Mouse (Mus musculus) thymus, adult 2 months (tissue): ENCODE measurements around the gene Ttc8. TPM values are rescaled to one million over a fixed set of nuclear protein-coding genes. Genes with fewer than 3 reads are reported as not detected.
A peak's percentile ranks its signal among the peaks of the same experiment; 100 is the strongest.

Source experiments
- DNase-seq: peaks from one replicate; pipeline ENCODE4 v3.0.0; 2021
- H3K27ac ChIP-seq: fragments of 200-500 bp; 2 replicates; pipeline ENCODE4 v1.5.1; 2012; ENCODE audit warnings: low read length, control low read depth; ENCODE audit not compliant: control insufficient read depth, insufficient read depth
- H3K27me3 ChIP-seq: fragments of 200-500 bp; 2 replicates; pipeline ENCODE4 v1.6.1; 2012; ENCODE audit warnings: mild to moderate bottlenecking, low read length, moderate library complexity, mixed read lengths; ENCODE audit not compliant: control insufficient read depth, insufficient read depth
- H3K36me3 ChIP-seq: fragments of 200-500 bp; 2 replicates; pipeline ENCODE4 v1.6.1; 2012; ENCODE audit warnings: mild to moderate bottlenecking, low read length, moderate library complexity; ENCODE audit not compliant: control insufficient read depth, insufficient read depth
- H3K4me1 ChIP-seq: fragments of 200-500 bp; replicated peaks from 2 replicates; pipeline ENCODE4 v1.6.1; 2012; ENCODE audit warnings: low read length; ENCODE audit not compliant: control insufficient read depth, insufficient read depth
- H3K4me3 ChIP-seq: fragments of 200-500 bp; 2 replicates; pipeline ENCODE4 v1.5.1; 2012; ENCODE audit warnings: mild to moderate bottlenecking, low read length, control low read depth, moderate library complexity; ENCODE audit not compliant: control insufficient read depth, insufficient read depth
- CTCF ChIP-seq: fragments of 200-500 bp; IDR thresholded peaks from 2 replicates; pipeline ENCODE4 v1.5.1; 2012; ENCODE audit warnings: mild to moderate bottlenecking, control low read depth, low read length, moderate library complexity, borderline replicate concordance; ENCODE audit not compliant: control insufficient read depth, poor library complexity, insufficient read depth; ENCODE audit errors: extremely low read depth
- POLR2A ChIP-seq: fragments of 200-500 bp; IDR thresholded peaks from 2 replicates; pipeline ENCODE4 v1.6.1; 2012; ENCODE audit warnings: mild to moderate bottlenecking, low read length, control low read depth, moderate library complexity; ENCODE audit not compliant: control insufficient read depth, poor library complexity, insufficient read depth; ENCODE audit errors: extremely low read depth
- WGBS: fragments of 180-500 bp; shearing (Covaris S2); methylation state at CpG from one replicate; pipeline ENCODE4 v1.1.7; 2018; 5-methylcytosine and 5-hydroxymethylcytosine counted together
- polyA plus RNA-seq: library from polyadenylated mRNA; depleted of rRNA; stranded (reverse); fragments of >200 nt; gene quantifications from 2 replicates; pipeline ENCODE4 v1.2.3, GENCODE M21; 2012

The Ttc8 gene
- polyA plus RNA-seq, 1 experiment, result 6.6 TPM

DNA sequence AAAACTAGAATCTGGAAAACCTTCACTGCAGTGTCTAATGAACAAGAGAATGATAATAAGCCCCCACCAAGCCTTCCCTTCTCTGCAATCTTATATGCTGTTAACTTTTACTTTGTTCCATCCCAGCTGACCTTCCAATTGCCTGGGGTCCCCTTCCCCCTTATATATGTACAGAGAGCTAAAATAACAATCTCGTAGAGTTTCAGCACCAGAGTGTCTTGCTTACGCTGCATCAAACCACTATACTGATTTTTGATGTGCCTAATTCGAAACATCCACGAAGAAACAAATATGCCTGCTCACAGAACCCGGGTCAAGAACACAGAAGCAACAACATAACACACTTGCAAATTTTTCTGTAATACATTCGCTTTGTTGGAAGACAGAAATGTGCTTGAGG, 20.7 kb upstream of the Ttc8 start:
- H3K36me3 ChIP-seq, result no peaks in the 10 kb centered on the region
- 93% methylated on average over 6 of the region's 6 CpGs for WGBS
- TF ChIP-seq POLR2A, result no peak
- no peak for TF ChIP-seq CTCF
- H3K27ac ChIP-seq, result no peak overlapping the region
- no peak for DNase-seq
- no peak overlapping the region for H3K4me3 ChIP-seq
- H3K4me1 ChIP-seq, result peaks cover 2% of the 10 kb centered on the region; the same call in 1 of the 2 replicates
- no peaks in the 10 kb centered on the region for H3K27me3 ChIP-seq

DNA sequence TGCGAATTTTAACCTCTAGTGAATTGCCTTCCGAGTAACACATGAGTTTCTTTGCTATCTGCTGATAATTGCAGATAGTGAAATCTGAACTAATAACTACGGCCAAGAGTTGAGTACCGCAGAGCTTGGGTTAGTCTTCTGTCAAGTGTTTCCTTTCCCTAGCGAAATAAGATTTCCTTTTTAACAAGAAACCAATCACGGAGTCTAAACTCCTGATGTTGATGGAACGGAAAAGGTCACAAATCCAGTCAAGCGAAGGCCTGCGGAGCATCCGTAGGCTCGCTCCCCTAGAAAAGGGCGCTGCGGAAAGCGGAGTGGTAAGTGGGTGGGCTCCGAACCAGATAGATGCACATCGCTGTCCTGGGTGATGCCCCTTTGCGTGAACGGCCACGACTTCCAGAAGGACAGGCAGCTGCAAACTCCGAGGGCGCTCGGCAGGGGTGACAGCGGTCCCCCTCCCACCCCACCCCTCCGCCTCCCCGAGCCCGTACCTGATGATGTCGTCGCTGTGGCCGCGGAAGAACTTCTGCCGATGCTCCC, 20.0 kb upstream of the Ttc8 start:
- Histone ChIP-seq H3K4me3 (peak overlapping the region; percentile 75), H3K4me1 (peaks cover 2% of the 10 kb centered on the region; the same call in 1 of the 2 replicates), H3K36me3 (no peaks in the 10 kb centered on the region), H3K27me3 (no peaks in the 10 kb centered on the region), H3K27ac (no peak overlapping the region)
- no peak for TF ChIP-seq CTCF
- no peak for TF ChIP-seq POLR2A
- WGBS, result 4% methylated on average over 31 of the region's 31 CpGs
- no peak for DNase-seq

DNA sequence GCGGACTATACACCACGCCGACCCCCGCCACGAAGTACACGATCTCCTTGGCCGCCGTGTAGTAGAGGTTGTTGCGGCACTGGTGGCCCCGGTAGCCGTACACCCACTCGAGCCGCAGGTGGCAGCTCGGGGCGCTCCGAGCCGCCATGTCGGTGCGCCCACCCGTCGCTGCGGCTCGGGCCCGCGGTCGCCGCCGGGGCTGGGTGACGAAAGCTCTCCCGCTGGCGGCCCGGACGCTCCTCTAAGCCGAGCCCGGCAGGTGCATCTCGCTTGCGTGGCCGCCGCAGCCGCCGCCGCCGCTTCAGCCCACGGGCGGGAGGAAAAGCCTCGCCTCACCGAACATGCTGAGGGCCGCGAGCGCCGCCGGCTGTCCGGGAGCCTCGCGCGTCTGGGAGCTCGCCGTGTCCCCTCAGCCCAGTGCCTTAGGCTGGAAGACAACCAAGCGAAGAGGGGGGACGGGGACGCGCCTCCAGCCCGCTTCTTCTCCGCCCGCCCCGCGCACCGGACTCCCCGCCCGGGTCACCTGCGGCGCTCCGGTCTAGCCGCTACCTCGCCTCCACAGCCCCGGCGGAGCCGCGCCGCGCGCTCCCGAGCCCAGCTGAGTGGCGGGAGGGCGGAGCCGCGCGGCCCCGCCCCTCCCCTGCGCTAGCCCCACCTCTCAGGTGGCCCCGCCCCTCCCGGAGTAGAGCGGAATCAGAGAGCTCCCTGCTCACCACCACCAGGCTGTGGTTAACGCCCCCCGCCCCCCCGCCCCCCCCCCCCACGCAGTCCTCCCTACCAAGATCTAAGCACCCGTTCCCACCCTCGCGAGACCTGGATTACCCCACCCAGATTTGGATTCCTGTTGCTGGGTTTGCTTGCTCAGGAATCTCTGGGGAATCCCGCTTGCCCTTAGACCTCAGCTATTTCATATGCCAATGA, 19.2 kb upstream of the Ttc8 start, which contains the start of gene Eml5:
TSS of gene Eml5 (minus strand) at position 604 of the 921 bp plus-strand sequence.
- H3K27ac ChIP-seq, result no peak within 1 kb of the TSS

DNA sequence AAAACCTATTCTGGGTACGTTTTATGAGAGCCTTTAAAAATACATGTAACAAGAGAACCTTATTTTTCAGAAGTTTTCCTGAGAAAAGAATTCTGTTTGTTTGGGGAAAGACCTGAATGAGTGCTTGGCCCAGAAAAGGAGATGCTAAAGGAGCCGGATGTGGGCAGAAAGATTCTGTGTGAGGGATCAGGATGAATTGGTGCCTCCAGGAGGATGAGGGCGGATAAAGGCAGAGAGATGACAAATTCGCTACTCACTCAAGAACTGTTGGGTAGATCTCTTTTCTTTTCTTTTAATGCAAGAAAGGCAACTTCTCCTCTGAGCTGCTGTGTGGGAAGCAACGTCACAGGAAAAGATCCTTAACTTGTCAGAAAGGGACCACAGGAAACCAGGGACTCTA, 14.9 kb upstream of the Ttc8 start:
- H3K4me3 ChIP-seq, result no peak overlapping the region
- H3K27ac ChIP-seq, result no peak overlapping the region
- no peaks in the 10 kb centered on the region for H3K36me3 ChIP-seq
- no peak for DNase-seq
- no peaks in the 10 kb centered on the region for H3K27me3 ChIP-seq
- TF ChIP-seq POLR2A, result no peak
- TF ChIP-seq CTCF, result no peak
- peaks cover 1% of the 10 kb centered on the region; the same call in 1 of the 2 replicates for H3K4me1 ChIP-seq
- 72% methylated on average over 5 of the region's 5 CpGs for WGBS

More for the DNA sequence above, 19.2 kb upstream of the Ttc8 start, which contains the start of gene Eml5:
- Histone ChIP-seq H3K36me3 (no peaks in the 10 kb centered on the region), H3K27me3 (no peaks in the 10 kb centered on the region), H3K4me1 (peaks cover 2% of the 10 kb centered on the region; the same call in 1 of the 2 replicates), H3K4me3 (peak within 1 kb of the TSS; percentile 75)
- TF ChIP-seq POLR2A (peak; percentile 46; the same call in 1 of the 2 replicates), CTCF (peak; percentile 15; the same call in 1 of the 2 replicates)
- DNase-seq, result peak; percentile 86
- 2% methylated on average over 95 of the region's 101 CpGs for WGBS

DNA sequence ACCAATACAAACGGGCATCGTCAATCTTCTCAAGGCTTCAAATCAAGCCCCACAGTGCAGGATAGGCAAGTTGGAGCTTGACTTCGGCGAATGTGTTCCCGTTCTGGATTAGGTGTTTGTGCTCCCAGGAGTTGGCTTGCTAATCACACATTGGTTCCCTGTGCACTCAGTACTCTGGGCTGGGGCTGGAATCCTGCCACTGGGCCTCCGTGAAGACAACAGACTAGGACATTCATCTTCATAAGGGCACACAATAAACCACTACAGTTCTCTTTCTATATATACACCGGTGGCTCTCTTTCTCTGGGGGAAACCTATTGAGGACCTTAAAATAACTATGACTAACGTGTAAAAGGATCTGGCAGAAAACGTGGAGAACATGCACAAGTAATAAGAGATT, 10.3 kb upstream of the Ttc8 start:
- Histone ChIP-seq H3K4me1 (no peaks in the 10 kb centered on the region), H3K27me3 (no peaks in the 10 kb centered on the region), H3K27ac (no peak overlapping the region), H3K36me3 (no peaks in the 10 kb centered on the region), H3K4me3 (no peak overlapping the region)
- TF ChIP-seq CTCF (no peak), POLR2A (no peak)
- no peak for DNase-seq
- WGBS, result 86% methylated on average over 9 of the region's 9 CpGs

DNA sequence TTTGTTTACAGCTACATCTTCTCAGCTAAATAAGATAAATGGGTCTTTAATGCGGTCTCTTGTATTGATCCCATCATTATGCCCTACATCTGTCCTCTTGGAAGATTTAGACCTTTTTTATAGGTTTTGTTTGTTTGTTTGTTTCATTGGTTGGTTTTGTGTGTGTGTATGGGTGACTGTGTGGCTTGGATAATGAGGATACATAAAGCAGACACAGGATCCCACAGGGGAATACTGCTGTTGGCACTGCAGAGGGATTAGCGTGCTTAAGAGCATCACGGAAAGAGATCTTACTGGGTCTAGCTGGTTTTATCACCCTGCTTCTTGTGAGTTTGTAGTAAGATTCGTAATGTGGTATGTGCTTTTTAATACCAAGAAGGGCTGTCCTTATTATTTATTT, 10.8 kb downstream of the Ttc8 start:
- Histone ChIP-seq H3K4me3 (no peak overlapping the region), H3K27ac (no peak overlapping the region), H3K36me3 (no peaks in the 10 kb centered on the region), H3K27me3 (no peaks in the 10 kb centered on the region), H3K4me1 (no peaks in the 10 kb centered on the region)
- no peak for DNase-seq
- 96% methylated on average over 4 of the region's 4 CpGs for WGBS
- TF ChIP-seq CTCF, result no peak
- TF ChIP-seq POLR2A, result no peak
